Mouse (Mus musculus) hindbrain, embryonic 11.5 days (tissue): Measurements from ENCODE around the gene Agt. TPM values are rescaled to one million over a fixed set of nuclear protein-coding genes. Genes with fewer than 3 reads are reported as not detected.

Experiments
- ATAC-seq: fragments of 200-750 bp; cut with Nextera tagmentation; 2 replicates; pipeline ENCODE4 v1.8.0; 2017; ENCODE audit warnings: mild to moderate bottlenecking, moderate TSS enrichment, moderate library complexity; ENCODE audit not compliant: low FRiP score
- DNase-seq: peaks from one replicate; pipeline ENCODE4 v3.0.0-alpha.2; 2015; ENCODE audit warnings: low spot score
- H3K27ac ChIP-seq: fragments of 300-500 bp; sonication (generic); 2 replicates; pipeline ENCODE4 v1.5.1; 2014; ENCODE audit warnings: mild to moderate bottlenecking, low read depth, low read length
- H3K27me3 ChIP-seq: fragments of 300-500 bp; sonication (generic); 2 replicates; pipeline ENCODE4 v1.6.1; 2014; ENCODE audit warnings: mild to moderate bottlenecking, low read length, moderate library complexity, mixed read lengths; ENCODE audit not compliant: control insufficient read depth, insufficient read depth
- H3K36me3 ChIP-seq: fragments of 300-500 bp; sonication (generic); 2 replicates; pipeline ENCODE4 v1.6.1; 2014; ENCODE audit warnings: mild to moderate bottlenecking, low read length, moderate library complexity, mixed read lengths; ENCODE audit not compliant: control insufficient read depth, insufficient read depth
- H3K4me1 ChIP-seq: fragments of 300-500 bp; sonication (generic); replicated peaks from 2 replicates; pipeline ENCODE4 v1.6.1; 2014; ENCODE audit warnings: low read length, mixed read lengths; ENCODE audit not compliant: control insufficient read depth, insufficient read depth
- H3K4me2 ChIP-seq: fragments of 300-500 bp; sonication (generic); replicated peaks from 2 replicates; pipeline ENCODE4 v1.6.1; 2014; ENCODE audit warnings: mild to moderate bottlenecking, low read depth, low read length
- H3K4me3 ChIP-seq: fragments of 300-500 bp; sonication (generic); 2 replicates; pipeline ENCODE4 v1.5.1; 2014; ENCODE audit warnings: low read depth, low read length
- H3K9ac ChIP-seq: fragments of 300-500 bp; sonication (generic); 2 replicates; pipeline ENCODE4 v1.6.1; 2014; ENCODE audit warnings: low read depth, low read length
- H3K9me3 ChIP-seq: fragments of 300-500 bp; sonication (generic); 2 replicates; pipeline ENCODE4 v1.6.1; 2016; ENCODE audit warnings: low read length; ENCODE audit not compliant: control insufficient read depth
- WGBS: fragments of 180-500 bp; shearing (Covaris S2); extraction: QIAGEN DNeasy Blood & Tissue Kit; methylation state at CpG from one replicate; pipeline ENCODE4 v1.1.7; 2014; 5-methylcytosine and 5-hydroxymethylcytosine counted together
- polyA plus RNA-seq: library from polyadenylated mRNA; unstranded; fragments of >200 nt; fragmentation: Nextera tagmentation; extraction: Ambion mirVana; gene quantifications from 2 replicates; pipeline ENCODE4 v1.2.1, GENCODE M21; 2014

Agt gene
- polyA plus RNA-seq = 0.14 and 0.15 TPM in 2 replicates

- no peak for ATAC-seq
- H3K4me3 ChIP-seq = no peak within 1 kb of the TSS
- H3K27ac ChIP-seq = no peak within 1 kb of the TSS
- H3K36me3 ChIP-seq = no peaks in the 10 kb centered on the region
- WGBS = 76% methylated on average over 2 of the region's 2 CpGs
- H3K9me3 ChIP-seq = no peaks in the 10 kb centered on the region
- H3K4me2 ChIP-seq = no peak within 1 kb of the TSS
- H3K9ac ChIP-seq = no peak within 1 kb of the TSS
- H3K27me3 ChIP-seq = no peaks in the 10 kb centered on the region
- no peak for DNase-seq
- no peaks in the 10 kb centered on the region for H3K4me1 ChIP-seq
Measured at GRCm38 (mm10) chr8:124569593-124569992, at the start of gene Agt. TSS of gene Agt (minus strand) at chr8:124569706.

GRCm38 (mm10) chr8:124618252-124618651, 48.7 kb upstream of the Agt start:
- Histone ChIP-seq H3K4me2 (no peak overlapping the region), H3K4me1 (no peaks in the 10 kb centered on the region), H3K36me3 (no peaks in the 10 kb centered on the region), H3K27me3 (no peaks in the 10 kb centered on the region), H3K4me3 (no peak overlapping the region), H3K9ac (no peak overlapping the region), H3K9me3 (no peaks in the 10 kb centered on the region), H3K27ac (no peak overlapping the region)
- DNase-seq = peak; percentile 12
- WGBS = 66% methylated on average over 9 of the region's 9 CpGs
- no peak for ATAC-seq

- 22% methylated on average over 17 of the region's 17 CpGs for whole genome bisulfite sequencing
- H3K27ac ChIP-seq = no peak overlapping the region
- peak; percentile 70 for ATAC-seq
Measured at GRCm38 (mm10) chr8:124617266-124617869, 47.9 kb upstream of the Agt start.

GRCm38 (mm10) chr8:124614325-124614724, 44.8 kb upstream of the Agt start:
- Histone ChIP-seq H3K36me3 (no peaks in the 10 kb centered on the region), H3K27ac (no peak overlapping the region), H3K9ac (no peak overlapping the region), H3K4me2 (no peak overlapping the region), H3K9me3 (no peaks in the 10 kb centered on the region), H3K4me1 (no peaks in the 10 kb centered on the region), H3K27me3 (no peaks in the 10 kb centered on the region), H3K4me3 (no peak overlapping the region)
- WGBS = 88% methylated on average over 5 of the region's 6 CpGs
- ATAC-seq (no peak), DNase-seq (no peak)

More at GRCm38 (mm10) chr8:124617266-124617869, 47.9 kb upstream of the Agt start:
- Histone ChIP-seq H3K4me3 (peak overlapping the region; percentile 23; the same call in 1 of the 2 replicates), H3K9ac (peak overlapping the region; percentile 56), H3K4me2 (peak overlapping the region; percentile 49), H3K27me3 (no peaks in the 10 kb centered on the region), H3K9me3 (no peaks in the 10 kb centered on the region), H3K4me1 (no peaks in the 10 kb centered on the region), H3K36me3 (no peaks in the 10 kb centered on the region)
- peak; percentile 84 for DNase-seq

- H3K36me3 ChIP-seq = no peaks in the 10 kb centered on the region
- DNase-seq = no peak
- H3K9me3 ChIP-seq = no peaks in the 10 kb centered on the region
- H3K4me2 ChIP-seq = no peak overlapping the region
- no peak overlapping the region for H3K27ac ChIP-seq
- 80% methylated on average over 9 of the region's 9 CpGs for WGBS
- no peaks in the 10 kb centered on the region for H3K4me1 ChIP-seq
- no peak overlapping the region for H3K9ac ChIP-seq
- no peak for ATAC-seq
- H3K27me3 ChIP-seq = no peaks in the 10 kb centered on the region
- no peak overlapping the region for H3K4me3 ChIP-seq
Measured at GRCm38 (mm10) chr8:124608972-124609353, 39.5 kb upstream of the Agt start.

GRCm38 (mm10) chr8:124608239-124608971, 38.9 kb upstream of the Agt start:
- H3K9ac ChIP-seq = no peak overlapping the region
- H3K27me3 ChIP-seq = no peaks in the 10 kb centered on the region
- 78% methylated on average over 13 of the region's 13 CpGs for WGBS
- H3K27ac ChIP-seq = no peak overlapping the region
- H3K9me3 ChIP-seq = no peaks in the 10 kb centered on the region
- no peaks in the 10 kb centered on the region for H3K36me3 ChIP-seq
- no peak for ATAC-seq
- DNase-seq = peak; percentile 61
- no peak overlapping the region for H3K4me3 ChIP-seq
- H3K4me2 ChIP-seq = no peak overlapping the region
- no peaks in the 10 kb centered on the region for H3K4me1 ChIP-seq

- no peak for DNase-seq
- no peak overlapping the region for H3K4me2 ChIP-seq
- WGBS = 75% methylated on average over 5 of the region's 5 CpGs
Measured at GRCm38 (mm10) chr8:124604066-124604465, 34.6 kb upstream of the Agt start.

GRCm38 (mm10) chr8:124589393-124589792, 19.9 kb upstream of the Agt start:
- Histone ChIP-seq H3K9ac (no peak overlapping the region), H3K4me3 (no peak overlapping the region), H3K27ac (no peak overlapping the region), H3K27me3 (no peaks in the 10 kb centered on the region), H3K4me2 (no peak overlapping the region), H3K36me3 (no peaks in the 10 kb centered on the region), H3K4me1 (no peaks in the 10 kb centered on the region), H3K9me3 (no peaks in the 10 kb centered on the region)
- WGBS = 69% methylated on average over 4 of the region's 4 CpGs
- no peak for DNase-seq
- no peak for ATAC-seq

More at GRCm38 (mm10) chr8:124604066-124604465, 34.6 kb upstream of the Agt start:
- Histone ChIP-seq H3K27ac (no peak overlapping the region), H3K4me3 (no peak overlapping the region), H3K9me3 (no peaks in the 10 kb centered on the region), H3K27me3 (no peaks in the 10 kb centered on the region), H3K9ac (no peak overlapping the region), H3K4me1 (no peaks in the 10 kb centered on the region), H3K36me3 (no peaks in the 10 kb centered on the region)
- no peak for ATAC-seq

- 85% methylated on average over 2 of the region's 2 CpGs for WGBS
- Histone ChIP-seq H3K36me3 (no peaks in the 10 kb centered on the region), H3K27ac (no peak overlapping the region), H3K9ac (no peak overlapping the region), H3K4me1 (no peaks in the 10 kb centered on the region), H3K27me3 (no peaks in the 10 kb centered on the region), H3K4me3 (no peak overlapping the region), H3K9me3 (no peaks in the 10 kb centered on the region), H3K4me2 (no peak overlapping the region)
- no peak for DNase-seq
- no peak for ATAC-seq
Measured at GRCm38 (mm10) chr8:124586556-124586955, 17.1 kb upstream of the Agt start.
